Mouse (Mus musculus): ENCODE data around the gene Rprd2.

DNA sequence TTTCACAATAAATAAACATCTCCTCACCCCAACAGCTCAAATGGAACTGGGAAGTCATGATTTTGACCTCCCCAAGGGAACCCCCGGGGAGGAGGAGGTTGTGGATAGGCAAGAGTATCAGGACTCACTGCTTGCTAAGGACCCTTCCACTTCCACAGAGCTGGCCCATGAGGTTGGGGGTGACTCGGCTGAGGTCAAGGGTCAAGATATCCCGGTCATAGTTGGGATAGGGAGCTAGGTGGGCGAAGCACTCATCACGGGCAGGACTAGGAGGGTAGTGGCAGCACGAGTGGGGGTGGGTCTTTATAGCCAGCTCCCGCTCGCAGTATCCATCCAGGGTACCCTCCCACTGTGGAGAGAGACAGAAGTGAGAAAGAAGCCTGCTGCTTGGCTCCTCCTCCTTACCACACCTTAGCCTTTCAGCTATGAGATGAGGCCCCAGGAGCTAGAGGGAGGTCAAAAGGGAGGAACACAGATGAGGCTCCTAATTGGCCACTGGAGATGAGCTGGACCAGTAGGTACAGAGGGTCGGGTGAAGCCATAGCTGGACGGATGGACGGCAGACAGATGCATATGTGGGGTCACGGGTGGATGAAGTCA lies 83.5 kb downstream of the Rprd2 start:
- no peak for TF ChIP-seq GATA1 (IDR thresholded peaks at IDR 0.05; ENCODE audit: borderline replicate concordance, low read length)
- TF ChIP-seq FLI1 (IDR thresholded peaks at IDR 0.05; ENCODE audit: low read length), result no peak
